Mouse (Mus musculus) cortical plate, adult 2 months (tissue): Measurements from ENCODE around the gene Enpp1.

ENCODE experiments used
- CTCF ChIP-seq: fragments of 200-500 bp; IDR thresholded peaks from 2 replicates; pipeline ENCODE4 v1.5.1; 2011; ENCODE audit warnings: mild to moderate bottlenecking, control low read depth, low read length; ENCODE audit not compliant: insufficient read depth; ENCODE audit errors: extremely low read depth
- POLR2A ChIP-seq: fragments of 200-500 bp; IDR thresholded peaks from 2 replicates; pipeline ENCODE4 v1.6.1; 2011; ENCODE audit warnings: mild to moderate bottlenecking, low read length, control low read depth; ENCODE audit not compliant: insufficient read depth; ENCODE audit errors: extremely low read depth

DNA sequence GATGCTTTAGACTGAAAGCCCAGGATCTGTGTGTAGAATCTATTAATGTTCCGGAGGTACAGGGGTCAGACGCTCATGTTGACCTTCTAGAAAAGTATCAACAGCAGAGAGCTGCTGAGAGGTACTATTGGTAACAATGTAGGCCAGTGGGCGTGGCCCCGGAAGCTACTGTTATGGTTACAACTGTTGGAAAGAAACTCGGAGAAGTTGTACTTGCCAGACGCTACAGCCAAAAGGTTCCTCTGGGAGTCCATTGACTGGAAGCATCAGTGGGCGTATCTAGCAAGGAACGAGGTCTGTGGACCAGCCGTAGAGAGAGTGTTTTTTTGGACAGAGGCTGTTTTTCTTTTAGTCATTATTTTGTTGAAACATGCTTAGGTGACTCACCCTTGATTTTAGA, 102.2 kb downstream of the Enpp1 start:
- TF ChIP-seq POLR2A (no peak), CTCF (no peak)
